Mouse (Mus musculus) kidney, postnatal 0 days (tissue): Measurements from ENCODE around the gene Abcg1. TPM values are rescaled to one million over a fixed set of nuclear protein-coding genes. Genes with fewer than 3 reads are reported as not detected.

Source experiments
- ATAC-seq: fragments of 200-750 bp; cut with Nextera tagmentation; replicated peaks from 2 replicates; pipeline ENCODE4 v1.8.0; 2017; ENCODE audit warnings: low read depth, moderate number of reproducible peaks, moderate TSS enrichment, moderate library complexity; ENCODE audit not compliant: low FRiP score
- DNase-seq: peaks from one replicate; pipeline ENCODE4 v3.0.0-alpha.2; 2016; ENCODE audit warnings: low spot score
- H3K27ac ChIP-seq: fragments of 300-500 bp; sonication (generic); 2 replicates; pipeline ENCODE4 v1.5.1; 2014; ENCODE audit warnings: mild to moderate bottlenecking
- H3K27me3 ChIP-seq: fragments of 300-500 bp; sonication (generic); 2 replicates; pipeline ENCODE4 v1.6.1; 2014; ENCODE audit warnings: low read length, mixed read lengths; ENCODE audit not compliant: insufficient read depth
- H3K36me3 ChIP-seq: fragments of 300-500 bp; sonication (generic); 2 replicates; pipeline ENCODE4 v1.6.1; 2014; ENCODE audit warnings: low read length, mixed read lengths; ENCODE audit not compliant: insufficient read depth
- H3K4me1 ChIP-seq: fragments of 300-500 bp; sonication (generic); replicated peaks from 2 replicates; pipeline ENCODE4 v1.6.1; 2014; ENCODE audit warnings: antibody characterized with exemption, low read length, mixed read lengths; ENCODE audit not compliant: insufficient read depth
- H3K4me2 ChIP-seq: fragments of 300-500 bp; sonication (generic); 2 replicates; pipeline ENCODE4 v1.6.1; 2014; ENCODE audit warnings: mild to moderate bottlenecking, low read length, moderate library complexity, mixed read lengths
- H3K4me3 ChIP-seq: fragments of 300-500 bp; sonication (generic); replicated peaks from 2 replicates; pipeline ENCODE4 v1.5.1; 2014; ENCODE audit warnings: low read depth, low read length
- H3K9ac ChIP-seq: fragments of 300-500 bp; sonication (generic); 2 replicates; pipeline ENCODE4 v1.6.1; 2014; ENCODE audit warnings: low read depth, low read length
- H3K9me3 ChIP-seq: fragments of 300-500 bp; sonication (generic); replicated peaks from 2 replicates; pipeline ENCODE4 v1.6.1; 2016; ENCODE audit warnings: low read length, inconsistent platforms, mixed read lengths
- CTCF ChIP-seq: IDR thresholded peaks from 2 replicates; pipeline ENCODE4 v1.5.1; 2016; ENCODE audit warnings: antibody characterized with exemption, low read depth, mild to moderate bottlenecking, moderate library complexity
- WGBS: fragments of 180-500 bp; shearing (Covaris S2); extraction: QIAGEN DNeasy Blood & Tissue Kit; methylation state at CpG from one replicate; pipeline ENCODE4 v1.1.7; 2014; 5-methylcytosine and 5-hydroxymethylcytosine counted together
- polyA plus RNA-seq: library from polyadenylated mRNA; unstranded; fragments of >200 nt; fragmentation: Nextera tagmentation; extraction: Ambion mirVana; gene quantifications from 2 replicates; pipeline ENCODE4 v1.2.1, GENCODE M21; 2015

Abcg1 gene
- polyA plus RNA-seq, 1 experiment from 2014 or later, result 8.8 TPM

- Histone ChIP-seq H3K4me1 (no peaks in the 10 kb centered on the region), H3K9me3 (no peaks in the 10 kb centered on the region), H3K27me3 (no peaks in the 10 kb centered on the region), H3K4me3 (no peak within 1 kb of the TSS), H3K9ac (no peak within 1 kb of the TSS), H3K4me2 (no peak within 1 kb of the TSS), H3K36me3 (no peaks in the 10 kb centered on the region), H3K27ac (no peak within 1 kb of the TSS)
- peak; percentile 20; the same call in 1 of the 2 replicates for TF ChIP-seq CTCF
- 60% methylated on average over 15 of the region's 15 CpGs for WGBS
- DNase-seq (peak; percentile 25), ATAC-seq (no peak; the same call in 1 of the 2 replicates)
Measured at GRCm38 (mm10) chr17:31144040-31145037, 86.9 kb downstream of the Abcg1 start, which contains the start of gene Tff2. TSS of gene Tff2 (minus strand) at chr17:31144282.

- no peak overlapping the region for H3K4me3 ChIP-seq
- no peaks in the 10 kb centered on the region for H3K36me3 ChIP-seq
- 81% methylated on average over 9 of the region's 9 CpGs for WGBS
- H3K4me2 ChIP-seq, result no peak overlapping the region
- no peaks in the 10 kb centered on the region for H3K27me3 ChIP-seq
- H3K9me3 ChIP-seq, result no peaks in the 10 kb centered on the region
- no peak for TF ChIP-seq CTCF
- H3K9ac ChIP-seq, result no peak overlapping the region
- DNase-seq, result no peak
- H3K27ac ChIP-seq, result no peak overlapping the region
- no peaks in the 10 kb centered on the region for H3K4me1 ChIP-seq
- ATAC-seq, result no peak
Measured at GRCm38 (mm10) chr17:31145998-31146397, 88.5 kb downstream of the Abcg1 start.

GRCm38 (mm10) chr17:31152512-31152911 is 95.0 kb downstream of the Abcg1 start:
- H3K27ac ChIP-seq, result peak overlapping the region; percentile 9; the same call in 1 of the 2 replicates
- TF ChIP-seq CTCF, result no peak
- H3K9me3 ChIP-seq, result no peaks in the 10 kb centered on the region
- no peaks in the 10 kb centered on the region for H3K36me3 ChIP-seq
- 49% methylated on average over 5 of the region's 5 CpGs for WGBS
- H3K4me1 ChIP-seq, result no peaks in the 10 kb centered on the region
- no peak overlapping the region for H3K4me3 ChIP-seq
- H3K27me3 ChIP-seq, result no peaks in the 10 kb centered on the region
- peak; percentile 25 for DNase-seq
- H3K9ac ChIP-seq, result no peak overlapping the region
- peak; percentile 78 for ATAC-seq
- H3K4me2 ChIP-seq, result no peak overlapping the region

GRCm38 (mm10) chr17:31152966-31153499 is 95.6 kb downstream of the Abcg1 start:
- DNase-seq (no peak), ATAC-seq (no peak)
- Histone ChIP-seq H3K27me3 (no peaks in the 10 kb centered on the region), H3K27ac (no peak overlapping the region), H3K4me3 (no peak overlapping the region), H3K4me2 (0 out of 2 replicates have a peak overlapping the region, but pooled peaks have one; percentile 15), H3K9ac (no peak overlapping the region), H3K9me3 (no peaks in the 10 kb centered on the region), H3K36me3 (no peaks in the 10 kb centered on the region), H3K4me1 (no peaks in the 10 kb centered on the region)
- WGBS, result 63% methylated on average over 9 of the region's 9 CpGs
- no peak for TF ChIP-seq CTCF

- ATAC-seq (no peak), DNase-seq (no peak)
- Histone ChIP-seq H3K4me2 (no peak overlapping the region), H3K4me1 (no peaks in the 10 kb centered on the region), H3K27me3 (no peaks in the 10 kb centered on the region), H3K9me3 (no peaks in the 10 kb centered on the region), H3K9ac (no peak overlapping the region), H3K27ac (no peak overlapping the region), H3K4me3 (no peak overlapping the region), H3K36me3 (no peaks in the 10 kb centered on the region)
- WGBS, result 58% methylated on average over 8 of the region's 8 CpGs
- TF ChIP-seq CTCF, result no peak
Measured at GRCm38 (mm10) chr17:31153785-31154184, 96.3 kb downstream of the Abcg1 start.

- no peak for TF ChIP-seq CTCF
- Histone ChIP-seq H3K27ac (no peak overlapping the region), H3K9ac (no peak overlapping the region), H3K4me1 (no peaks in the 10 kb centered on the region), H3K4me3 (no peak overlapping the region), H3K4me2 (no peak overlapping the region), H3K27me3 (no peaks in the 10 kb centered on the region), H3K9me3 (no peaks in the 10 kb centered on the region), H3K36me3 (no peaks in the 10 kb centered on the region)
- no peak for ATAC-seq
- WGBS, result 77% methylated on average over 6 of the region's 6 CpGs
- DNase-seq, result no peak
Measured at GRCm38 (mm10) chr17:31157921-31158320, 100.4 kb downstream of the Abcg1 start.
